Mouse (Mus musculus) CH12.LX (cell line): ENCODE measurements around the gene Ccdc167.

Source experiments
- CTCF ChIP-seq, 2 experiments: IDR thresholded peaks in 1 of 2; conservative IDR thresholded peaks in 1 of 2; 2 replicates each; pipeline ENCODE4 v1.5.1; 2011 to 2012; ENCODE audit warnings: low read depth in 2 of 2, low read length in 2 of 2, improper control_type of control experiment in 1 of 2, inconsistent platforms in 1 of 2, mild to moderate bottlenecking in 1 of 2, moderate library complexity in 1 of 2
- JUND ChIP-seq: conservative IDR thresholded peaks from 2 replicates; pipeline ENCODE4 v1.6.1; 2011; ENCODE audit warnings: low read depth, low read length, improper control_type of control experiment
- NELFE ChIP-seq: IDR thresholded peaks from 2 replicates; pipeline ENCODE4 v1.6.1; 2011; ENCODE audit warnings: low read depth, low read length, improper control_type of control experiment
- POLR2A ChIP-seq: IDR thresholded peaks from 2 replicates; pipeline ENCODE4 v1.6.1; 2011; ENCODE audit warnings: low read depth, mild to moderate bottlenecking, improper control_type of control experiment, low read length
- SMC3 ChIP-seq: IDR thresholded peaks from 2 replicates; pipeline ENCODE4 v1.6.1; 2011; ENCODE audit warnings: low read depth, low read length, improper control_type of control experiment
- TBP ChIP-seq: conservative IDR thresholded peaks from 2 replicates; pipeline ENCODE4 v1.6.1; 2011; ENCODE audit warnings: low read depth, low read length, improper control_type of control experiment

- TF ChIP-seq TBP (no peak), CTCF (conservative IDR thresholded peaks at IDR 0.05 in 1 of 2, IDR thresholded peaks at IDR 0.05 in 1 of 2; ENCODE audit: low read depth in 2 of 2, low read length in 2 of 2) (peak; percentile 72 to 93), POLR2A (no peak), NELFE (no peak), JUND (no peak), SMC3 (peak; percentile 66)
Observed at GRCm38 (mm10) chr17:29762551-29762950, 45.7 kb upstream of the Ccdc167 start.
